Mouse (Mus musculus) E14TG2a.4 (cell line): ENCODE measurements at regions not wholly inside any gene's neighbourhood (a gene's known extent, or its start where the extent isn't known, plus 50 kb on each side); places are given as distances from the start of the nearest gene placed in this dataset.

Source experiments
- CTCF ChIP-seq: conservative IDR thresholded peaks from 2 replicates; pipeline ENCODE4 v1.5.1; 2014; ENCODE audit warnings: low read length
- POU5F1 ChIP-seq: IDR thresholded peaks from 2 replicates; pipeline ENCODE4 v1.6.1; 2014; ENCODE audit warnings: low read length, borderline replicate concordance

GRCm38 (mm10) chr5:126099931-126100330 is 568.4 kb downstream of the Tmem132b start:
- no peak for TF ChIP-seq CTCF
- no peak for TF ChIP-seq POU5F1
